Mouse (Mus musculus): ENCODE data around the gene Zfp746. TPM values are rescaled to one million over a fixed set of nuclear protein-coding genes. Genes with fewer than 3 reads are reported as not detected.

The Zfp746 gene
- polyA plus RNA-seq, 2 experiments, result 26.1 to 34.8 TPM

- 58% methylated on average over 9 of the region's 9 CpGs for WGBS
- Histone ChIP-seq H3K4me3 (replicated peaks; ENCODE audit: low read length) (peak overlapping the region; percentile 74), H3K27ac (replicated peaks; ENCODE audit: low read depth, low read length) (0 out of 2 replicates have a peak overlapping the region, but pooled peaks have one; percentile 89), H3K4me2 (replicated peaks; ENCODE audit: low read depth, low read length, severe bottlenecking) (peak overlapping the region; percentile 62), H3K36me3 (ENCODE audit: control insufficient read depth, insufficient read depth, low read length) (0 out of 2 replicates have a peak, but pooled peaks cover 3% of the 10 kb centered on the region), H3K27me3 (ENCODE audit: control insufficient read depth, insufficient read depth, low read length) (no peaks in the 10 kb centered on the region), H3K4me1 (ENCODE audit: control insufficient read depth, insufficient read depth, low read length) (peaks cover 10% of the 10 kb centered on the region; the same call in 1 of the 2 replicates), H3K9ac (ENCODE audit: low read depth, low read length, severe bottlenecking) (peak overlapping the region; percentile 90), H3K9me3 (ENCODE audit: control insufficient read depth, low read length) (no peaks in the 10 kb centered on the region)
- ATAC-seq (ENCODE audit: low FRiP score, low read depth) (no peak), DNase-seq (ENCODE audit: low spot score) (no peak)
- no peak for TF ChIP-seq POLR2A (IDR thresholded peaks at IDR 0.05; ENCODE audit: borderline replicate concordance, extremely low read depth, insufficient read depth, insufficient read length)
Observed at GRCm38 (mm10) chr6:48049273-48050065, 36.9 kb downstream of the Zfp746 start.

- DNase-seq (ENCODE audit: low spot score) (peak; percentile 84), ATAC-seq (ENCODE audit: low FRiP score, low read depth) (peak; percentile 91)
- WGBS, result 1% methylated on average over 36 of the region's 82 CpGs
- H3K36me3 ChIP-seq (ENCODE audit: control insufficient read depth, insufficient read depth, low read length), result peaks cover 10% of the 10 kb centered on the region
- H3K9me3 ChIP-seq (ENCODE audit: control insufficient read depth, low read length), result no peaks in the 10 kb centered on the region
- H3K27me3 ChIP-seq (ENCODE audit: control insufficient read depth, insufficient read depth, low read length), result no peaks in the 10 kb centered on the region
- peaks cover 10% of the 10 kb centered on the region; the same call in 1 of the 2 replicates for H3K4me1 ChIP-seq (ENCODE audit: control insufficient read depth, insufficient read depth, low read length)
- H3K4me3 ChIP-seq (replicated peaks; ENCODE audit: low read length), result peak within 1 kb of the TSS; percentile 74
- peak within 1 kb of the TSS; percentile 89 for H3K27ac ChIP-seq (replicated peaks; ENCODE audit: low read depth, low read length)
- TF ChIP-seq POLR2A (IDR thresholded peaks at IDR 0.05; ENCODE audit: borderline replicate concordance, extremely low read depth, insufficient read depth, insufficient read length), result peak; percentile 86; the same call in 1 of the 2 replicates
- H3K9ac ChIP-seq (ENCODE audit: low read depth, low read length, severe bottlenecking), result peak within 1 kb of the TSS; percentile 90
- H3K4me2 ChIP-seq (replicated peaks; ENCODE audit: low read depth, low read length, severe bottlenecking), result peak within 1 kb of the TSS; percentile 88
Observed at GRCm38 (mm10) chr6:48048426-48049272, 37.7 kb downstream of the Zfp746 start, which contains the start of gene Zfp777. Gene Zfp777, minus strand, starts transcription at chr6:48048911.

- H3K36me3 ChIP-seq (ENCODE audit: control insufficient read depth, insufficient read depth, low read length), result peaks cover 20% of the 10 kb centered on the region
- WGBS, result 2% methylated on average over 29 of the region's 150 CpGs
- H3K9me3 ChIP-seq (ENCODE audit: control insufficient read depth, low read length), result no peaks in the 10 kb centered on the region
- peaks cover 10% of the 10 kb centered on the region; the same call in 1 of the 2 replicates for H3K4me1 ChIP-seq (ENCODE audit: control insufficient read depth, insufficient read depth, low read length)
- peak overlapping the region; percentile 88 for H3K4me2 ChIP-seq (replicated peaks; ENCODE audit: low read depth, low read length, severe bottlenecking)
- no peak for TF ChIP-seq POLR2A (IDR thresholded peaks at IDR 0.05; ENCODE audit: borderline replicate concordance, extremely low read depth, insufficient read depth, insufficient read length)
- peak overlapping the region; percentile 90 for H3K9ac ChIP-seq (ENCODE audit: low read depth, low read length, severe bottlenecking)
- H3K4me3 ChIP-seq (replicated peaks; ENCODE audit: low read length), result peak overlapping the region; percentile 74
- H3K27ac ChIP-seq (replicated peaks; ENCODE audit: low read depth, low read length), result peak overlapping the region; percentile 89
- DNase-seq (ENCODE audit: low spot score) (no peak), ATAC-seq (ENCODE audit: low FRiP score, low read depth) (peak; percentile 64)
- H3K27me3 ChIP-seq (ENCODE audit: control insufficient read depth, insufficient read depth, low read length), result no peaks in the 10 kb centered on the region
Observed at GRCm38 (mm10) chr6:48047450-48048351, 38.7 kb downstream of the Zfp746 start.

- no peaks in the 10 kb centered on the region for H3K27me3 ChIP-seq (ENCODE audit: control insufficient read depth, insufficient read depth, low read length)
- WGBS, result 8% methylated on average over 11 of the region's 12 CpGs
- TF ChIP-seq POLR2A (IDR thresholded peaks at IDR 0.05; ENCODE audit: borderline replicate concordance, extremely low read depth, insufficient read depth, insufficient read length), result no peak
- H3K9ac ChIP-seq (ENCODE audit: low read depth, low read length, severe bottlenecking), result peak overlapping the region; percentile 90
- no peak overlapping the region for H3K27ac ChIP-seq (replicated peaks; ENCODE audit: low read depth, low read length)
- peaks cover 24% of the 10 kb centered on the region for H3K36me3 ChIP-seq (ENCODE audit: control insufficient read depth, insufficient read depth, low read length)
- peak overlapping the region; percentile 74 for H3K4me3 ChIP-seq (replicated peaks; ENCODE audit: low read length)
- H3K9me3 ChIP-seq (ENCODE audit: control insufficient read depth, low read length), result no peaks in the 10 kb centered on the region
- no peak for ATAC-seq (ENCODE audit: low FRiP score, low read depth)
- peak overlapping the region; percentile 88 for H3K4me2 ChIP-seq (replicated peaks; ENCODE audit: low read depth, low read length, severe bottlenecking)
- peaks cover 10% of the 10 kb centered on the region; the same call in 1 of the 2 replicates for H3K4me1 ChIP-seq (ENCODE audit: control insufficient read depth, insufficient read depth, low read length)
- DNase-seq (ENCODE audit: low spot score), result no peak
Observed at GRCm38 (mm10) chr6:48047114-48047449, 39.3 kb downstream of the Zfp746 start.
